Mouse (Mus musculus) layer of hippocampus, postnatal 10 days (tissue): ENCODE data around the gene Mertk. TPM values are rescaled to one million over a fixed set of nuclear protein-coding genes. Genes with fewer than 3 reads are reported as not detected.

Experiments used
- DNase-seq, 2 experiments: peaks; one replicate each; pipeline ENCODE4 v3.0.0; 2021; ENCODE audit warnings: low spot score in 2 of 2
- total RNA-seq, 2 experiments: library from RNA; stranded (reverse); gene quantifications; 2 replicates each; pipeline ENCODE4 v1.2.3; 2021

Mertk gene
- total RNA-seq, 2 experiments from 2014 or later = 16.1 to 21.9 TPM

DNA sequence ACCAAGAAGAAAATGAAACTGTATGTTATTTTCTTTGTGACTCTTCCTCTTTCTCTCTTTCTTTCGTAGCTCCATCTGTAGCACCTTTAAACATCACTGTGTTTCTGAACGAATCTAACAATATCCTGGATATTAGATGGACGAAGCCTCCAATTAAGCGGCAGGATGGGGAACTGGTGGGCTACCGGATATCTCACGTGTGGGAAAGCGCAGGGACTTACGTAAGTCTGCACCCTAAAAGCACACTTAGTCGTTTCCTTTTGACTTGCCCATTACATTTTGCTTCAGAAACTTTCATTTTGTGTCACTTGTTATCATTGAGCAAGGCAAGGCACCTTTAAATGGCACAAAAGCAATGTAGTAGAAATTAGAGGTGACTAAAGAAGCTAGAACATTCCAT is 63.3 kb downstream of the Mertk start:
- no peak for DNase-seq

- no peak for DNase-seq
Measured at GRCm38 (mm10) chr2:128765787-128766186, 67.0 kb downstream of the Mertk start.

DNA sequence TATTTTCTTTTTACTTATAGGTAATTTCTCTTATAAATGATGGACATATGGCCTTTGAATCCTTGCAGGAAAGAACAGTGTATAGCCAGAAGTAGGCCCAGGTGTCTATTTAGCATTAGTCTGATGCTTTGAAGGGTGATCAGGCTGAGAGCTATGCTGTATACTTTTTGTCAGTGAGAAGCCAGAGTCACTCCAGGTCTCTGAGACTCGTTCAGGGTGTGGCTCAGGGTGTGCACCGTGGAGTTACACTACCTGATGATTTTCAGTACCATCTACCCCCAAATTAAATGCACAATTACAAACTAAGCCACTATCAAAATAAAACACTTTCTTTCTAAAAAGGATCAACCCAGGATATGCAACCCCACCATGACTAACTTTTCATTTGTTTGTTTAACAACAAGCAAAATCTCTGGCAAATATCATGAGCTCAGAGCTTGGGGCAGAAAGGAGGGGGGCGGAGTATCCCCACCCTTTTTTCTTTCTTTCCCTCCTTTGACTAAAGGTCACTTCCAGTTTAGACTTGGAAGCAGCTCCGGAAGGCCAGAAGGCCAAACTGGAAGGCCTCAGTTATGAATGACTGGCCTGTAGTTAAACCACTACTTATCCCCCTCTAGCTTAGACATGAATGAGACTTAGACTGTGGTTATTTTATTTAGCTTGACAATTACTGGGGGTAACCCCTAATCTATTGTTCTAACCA is 69.9 kb downstream of the Mertk start:
- DNase-seq = no peak

- no peak for DNase-seq
Measured at GRCm38 (mm10) chr2:128770557-128770956, 71.8 kb downstream of the Mertk start.

GRCm38 (mm10) chr2:128771048-128771447 is 72.3 kb downstream of the Mertk start:
- no peak for DNase-seq

DNA sequence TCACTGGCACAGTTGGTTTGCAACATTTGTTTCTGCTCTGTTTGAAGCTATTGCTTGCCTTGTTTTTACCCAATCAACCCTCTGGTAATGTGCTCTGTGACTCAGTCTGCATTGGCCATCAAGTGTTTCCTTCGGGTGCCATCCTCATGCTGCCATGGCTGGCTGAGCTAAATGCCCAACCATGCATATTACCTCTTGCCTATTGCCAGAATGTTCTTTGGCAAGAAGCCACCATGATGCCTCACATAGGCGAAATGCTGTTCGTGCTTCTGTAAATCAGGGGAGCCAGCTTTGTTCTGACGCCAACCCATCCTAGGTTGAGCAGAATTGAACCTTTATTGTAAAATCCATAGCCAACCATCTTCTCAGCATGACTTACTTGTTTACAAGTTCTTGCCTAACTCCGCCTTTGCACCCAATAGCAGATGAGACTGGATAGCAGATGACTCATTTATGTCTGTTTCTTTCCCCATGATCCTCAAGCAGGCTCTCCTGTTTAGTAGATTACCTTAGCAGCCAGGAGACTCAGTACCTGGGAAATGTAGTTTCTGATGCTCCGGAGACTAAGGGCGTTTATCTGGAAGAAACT is 73.1 kb downstream of the Mertk start:
- DNase-seq = peak in 1 of 2 experiments; percentile 22

- DNase-seq = no peak
Measured at GRCm38 (mm10) chr2:128782231-128782630, 83.5 kb downstream of the Mertk start.

- DNase-seq = no peak
Measured at GRCm38 (mm10) chr2:128783660-128784345, 85.0 kb downstream of the Mertk start.

DNA sequence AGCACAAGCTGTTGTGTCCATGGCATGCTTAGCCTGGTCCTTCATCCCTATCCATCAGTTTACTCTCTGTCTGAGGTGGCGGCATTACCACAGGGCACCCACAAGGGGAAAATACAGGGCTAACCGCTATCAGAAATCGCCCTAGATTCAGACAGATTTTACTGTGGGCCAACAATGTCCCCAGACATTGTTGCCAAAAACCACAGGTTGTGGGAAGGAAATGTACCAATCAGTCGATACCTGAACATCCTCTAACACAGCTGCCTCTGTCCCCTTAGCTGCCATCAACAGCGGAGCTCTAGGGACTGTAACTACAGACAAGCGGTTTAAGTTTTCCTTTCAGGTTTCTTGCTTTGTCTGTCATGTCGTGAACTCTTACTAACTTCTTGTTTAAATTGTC is 86.1 kb downstream of the Mertk start:
- DNase-seq = no peak

- DNase-seq = no peak
Measured at GRCm38 (mm10) chr2:128786341-128786740, 87.6 kb downstream of the Mertk start.

GRCm38 (mm10) chr2:128786795-128787194 is 88.0 kb downstream of the Mertk start:
- DNase-seq = no peak

- no peak for DNase-seq
Measured at GRCm38 (mm10) chr2:128787805-128788204, 89.0 kb downstream of the Mertk start.

DNA sequence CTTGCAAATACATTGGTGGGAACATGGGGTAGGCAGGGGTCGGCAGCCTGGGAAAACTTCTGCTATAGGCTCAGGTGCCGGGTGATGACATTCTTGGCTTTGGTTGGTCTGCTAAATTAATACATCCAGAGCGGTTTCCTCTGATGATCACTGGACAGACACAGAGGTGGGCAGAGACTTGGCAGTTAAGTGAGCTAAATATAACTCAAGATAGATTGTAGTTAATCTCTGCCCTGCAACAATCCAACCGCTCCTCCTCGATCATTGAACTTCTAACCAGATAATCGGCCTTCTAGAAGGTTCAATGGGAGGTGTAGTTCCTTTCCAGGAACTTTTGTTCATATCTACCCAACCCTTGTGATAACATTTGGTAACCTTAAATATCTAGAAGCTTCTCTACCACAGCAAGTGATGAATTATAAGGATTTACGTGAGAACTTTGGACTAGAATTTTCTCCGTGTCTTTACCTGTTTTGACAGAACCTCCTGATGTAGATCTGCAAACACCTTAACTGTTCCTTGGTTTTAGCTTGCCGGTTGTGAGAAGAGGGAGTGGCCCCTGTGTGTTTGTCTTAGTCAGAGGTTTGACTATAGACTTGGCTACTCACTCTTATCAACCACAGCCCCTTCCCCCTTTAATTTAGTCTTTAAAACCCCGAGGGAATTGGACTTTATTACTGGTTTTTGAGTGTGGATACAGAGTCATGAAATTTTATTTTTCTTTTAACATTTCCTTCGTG is 92.3 kb downstream of the Mertk start:
- DNase-seq = no peak

DNA sequence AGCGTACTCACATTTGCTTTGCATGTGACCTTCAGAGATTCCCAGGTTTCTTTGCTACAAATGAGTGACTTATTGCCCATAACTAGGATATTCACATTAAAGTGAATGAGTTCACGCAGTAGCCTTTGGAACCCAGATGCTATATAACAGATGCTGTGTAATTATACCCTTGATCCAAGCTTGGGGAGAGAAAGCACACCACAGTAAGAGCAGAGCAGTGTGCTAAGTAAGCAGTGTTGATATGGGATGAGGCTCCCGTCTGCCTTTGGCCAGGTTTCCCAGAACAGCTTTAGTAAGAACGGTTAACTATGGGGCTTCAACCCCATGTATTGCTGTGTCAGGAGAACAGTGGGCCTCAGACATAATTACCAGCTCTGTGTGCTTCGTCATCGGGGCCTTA is 95.2 kb downstream of the Mertk start:
- no peak for DNase-seq

- no peak for DNase-seq
Measured at GRCm38 (mm10) chr2:128796463-128796862, 97.7 kb downstream of the Mertk start.

GRCm38 (mm10) chr2:128803441-128803840 is 104.7 kb downstream of the Mertk start:
- no peak for DNase-seq

GRCm38 (mm10) chr2:128805341-128805740 is 106.6 kb downstream of the Mertk start:
- DNase-seq = no peak

DNA sequence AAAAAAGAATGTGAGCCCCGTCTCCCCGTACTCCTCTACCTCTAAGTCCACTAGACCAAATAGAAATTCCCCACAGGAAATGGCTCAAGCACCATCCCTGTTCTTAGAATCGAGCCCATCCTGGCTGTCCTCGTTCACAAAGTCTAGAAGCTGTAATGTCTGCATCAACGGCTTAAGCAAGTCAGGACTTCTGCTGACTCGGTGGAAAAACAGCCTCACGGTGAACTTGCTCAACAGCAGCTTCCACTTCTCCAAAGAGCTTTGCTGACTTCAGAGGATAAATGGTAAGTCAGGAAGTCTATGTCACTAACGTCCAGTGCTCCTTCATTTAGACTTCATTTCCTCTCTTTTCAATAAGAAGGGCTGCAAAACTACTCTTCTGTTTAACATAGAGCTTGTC is 107.8 kb downstream of the Mertk start:
- no peak for DNase-seq

GRCm38 (mm10) chr2:128812761-128813160 is 114.0 kb downstream of the Mertk start:
- no peak for DNase-seq

DNA sequence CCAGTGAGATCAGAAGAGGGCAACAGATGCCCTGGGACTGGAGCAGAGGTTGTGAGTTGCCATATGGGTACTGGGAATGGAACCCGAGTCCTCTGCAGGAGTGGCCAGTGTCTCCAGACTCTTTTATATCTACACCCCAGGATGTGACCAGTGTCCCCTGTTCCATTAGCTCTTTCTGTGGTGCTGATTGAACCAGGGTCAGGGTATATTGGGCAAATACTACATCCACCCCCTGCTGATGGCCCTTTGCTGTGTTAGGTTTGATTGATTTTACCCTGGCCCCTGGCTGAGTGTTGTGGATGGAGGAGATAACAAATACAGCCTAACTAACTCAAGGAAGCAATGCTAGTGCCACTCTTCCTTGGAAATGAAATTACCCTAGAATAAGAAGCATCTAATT is 117.6 kb downstream of the Mertk start:
- no peak for DNase-seq

- no peak for DNase-seq
Measured at GRCm38 (mm10) chr2:128816916-128817315, 118.2 kb downstream of the Mertk start.

DNA sequence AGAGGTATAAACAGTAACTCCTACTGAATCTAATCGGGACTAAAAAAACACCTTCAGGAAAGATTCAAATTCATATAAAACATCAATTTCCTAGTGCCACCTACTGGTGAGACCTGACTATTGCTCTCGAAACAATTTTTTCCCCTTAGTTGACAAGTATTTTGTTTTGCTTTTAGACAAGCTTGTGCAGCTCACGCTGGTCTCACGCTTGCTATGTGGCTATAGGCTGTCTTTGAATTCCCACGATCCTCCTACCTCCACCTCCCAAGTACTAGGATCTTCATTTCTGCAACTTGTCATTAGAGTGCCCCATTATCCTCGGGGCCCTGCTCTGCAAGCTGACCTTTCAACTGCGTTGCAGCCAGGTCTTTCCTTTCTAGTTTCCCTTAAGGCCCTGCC is 118.6 kb downstream of the Mertk start:
- DNase-seq = peak; percentile 66 to 74
